Mouse (Mus musculus): ENCODE results near the gene G430095P16Rik. TPM values are rescaled to one million over a fixed set of nuclear protein-coding genes. Genes with fewer than 3 reads are reported as not detected.

The G430095P16Rik gene
- polyA plus RNA-seq, 1 experiment from 2014 or later, result 3.8 TPM

GRCm38 (mm10) chr8:84697166-84698130 is 25.4 kb upstream of the G430095P16Rik start:
- no peak overlapping the region for H3K4me2 ChIP-seq
- no peak overlapping the region for H3K27ac ChIP-seq
- peak; percentile 13; the same call in 1 of the 2 replicates for ATAC-seq
- H3K36me3 ChIP-seq (ENCODE audit: poor library complexity, severe bottlenecking), result peaks cover 53% of the 10 kb centered on the region
- peaks cover 16% of the 10 kb centered on the region for H3K27me3 ChIP-seq
- H3K9ac ChIP-seq, result no peak overlapping the region
- 83% methylated on average over 14 of the region's 14 CpGs for WGBS
- H3K4me1 ChIP-seq, result peaks cover 12% of the 10 kb centered on the region; the same call in 1 of the 2 replicates
- no peak overlapping the region for H3K4me3 ChIP-seq
- no peaks in the 10 kb centered on the region for H3K9me3 ChIP-seq (replicated peaks)

DNA sequence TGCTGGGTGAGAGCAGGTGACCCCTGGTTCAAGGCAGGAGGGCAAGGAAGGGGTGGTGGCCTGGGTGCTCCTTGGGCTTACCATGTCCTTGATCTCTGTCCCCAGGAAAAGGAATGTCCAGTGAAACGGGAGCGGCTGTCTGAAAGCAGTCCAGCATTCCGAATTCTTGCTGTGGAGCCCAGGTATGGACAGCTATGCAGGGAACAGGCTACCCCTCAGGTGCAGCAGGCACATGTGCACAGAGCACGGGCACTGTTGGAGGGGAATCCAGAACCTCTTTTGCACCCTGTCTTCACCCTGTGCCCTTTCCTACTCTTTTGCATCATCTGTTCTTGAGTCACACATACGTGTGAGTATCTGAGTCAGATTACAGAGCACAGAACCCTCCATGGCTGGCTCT is 24.5 kb upstream of the G430095P16Rik start:
- Histone ChIP-seq H3K9me3 (replicated peaks) (no peaks in the 10 kb centered on the region), H3K9ac (no peak overlapping the region), H3K27me3 (peaks cover 25% of the 10 kb centered on the region), H3K36me3 (ENCODE audit: poor library complexity, severe bottlenecking) (peaks cover 50% of the 10 kb centered on the region), H3K4me3 (no peak overlapping the region), H3K4me1 (peaks cover 13% of the 10 kb centered on the region; the same call in 1 of the 2 replicates), H3K27ac (no peak overlapping the region; the same call in 1 of the 2 replicates), H3K4me2 (no peak overlapping the region)
- no peak for ATAC-seq
- WGBS, result 94% methylated on average over 5 of the region's 5 CpGs

- H3K36me3 ChIP-seq (ENCODE audit: poor library complexity, severe bottlenecking), result peaks cover 50% of the 10 kb centered on the region
- H3K4me1 ChIP-seq, result peaks cover 19% of the 10 kb centered on the region
- ATAC-seq, result no peak
- no peak overlapping the region for H3K4me2 ChIP-seq
- no peak overlapping the region for H3K9ac ChIP-seq
- H3K9me3 ChIP-seq (replicated peaks), result no peaks in the 10 kb centered on the region
- whole genome bisulfite sequencing, result 97% methylated on average over 9 of the region's 9 CpGs
- peaks cover 31% of the 10 kb centered on the region for H3K27me3 ChIP-seq
- H3K4me3 ChIP-seq, result no peak overlapping the region
- peak overlapping the region; percentile 25 for H3K27ac ChIP-seq
Measured at GRCm38 (mm10) chr8:84698929-84699401, 23.8 kb upstream of the G430095P16Rik start.

- Histone ChIP-seq H3K9ac (no peak overlapping the region), H3K27ac (peak overlapping the region; percentile 63), H3K27me3 (peaks cover 41% of the 10 kb centered on the region), H3K36me3 (ENCODE audit: poor library complexity, severe bottlenecking) (peaks cover 49% of the 10 kb centered on the region), H3K4me2 (no peak overlapping the region), H3K4me3 (no peak overlapping the region), H3K4me1 (peaks cover 26% of the 10 kb centered on the region), H3K9me3 (replicated peaks) (no peaks in the 10 kb centered on the region)
- ATAC-seq, result no peak
- 64% methylated on average over 7 of the region's 7 CpGs for WGBS
Measured at GRCm38 (mm10) chr8:84699861-84700322, 22.9 kb upstream of the G430095P16Rik start.

DNA sequence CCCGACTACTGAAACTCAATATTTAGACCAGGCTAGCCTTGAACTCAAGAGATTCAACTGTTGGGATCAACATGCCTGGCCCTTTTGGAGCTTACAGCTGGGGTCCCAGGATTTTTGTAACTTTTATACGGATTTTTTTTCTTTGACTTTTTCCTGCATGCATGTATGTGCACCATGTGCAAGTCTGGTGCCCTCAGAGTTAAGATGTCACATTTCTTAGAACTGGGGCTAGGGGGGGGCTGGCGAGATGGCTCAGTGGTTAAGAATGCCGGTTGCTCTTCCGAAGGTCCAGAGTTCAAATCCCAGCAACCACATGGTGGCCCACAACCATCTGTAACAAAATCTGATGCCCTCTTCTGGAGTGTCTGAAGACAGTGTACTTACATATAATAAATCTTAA is 22.3 kb upstream of the G430095P16Rik start:
- H3K9ac ChIP-seq, result no peak overlapping the region
- peak overlapping the region; percentile 63 for H3K27ac ChIP-seq
- no peak overlapping the region for H3K4me2 ChIP-seq
- ATAC-seq, result no peak
- H3K9me3 ChIP-seq (replicated peaks), result no peaks in the 10 kb centered on the region
- peaks cover 47% of the 10 kb centered on the region for H3K27me3 ChIP-seq
- H3K4me1 ChIP-seq, result peaks cover 32% of the 10 kb centered on the region
- H3K36me3 ChIP-seq (ENCODE audit: poor library complexity, severe bottlenecking), result peaks cover 43% of the 10 kb centered on the region
- no peak overlapping the region for H3K4me3 ChIP-seq
- 86% methylated on average over 5 of the region's 5 CpGs for WGBS

DNA sequence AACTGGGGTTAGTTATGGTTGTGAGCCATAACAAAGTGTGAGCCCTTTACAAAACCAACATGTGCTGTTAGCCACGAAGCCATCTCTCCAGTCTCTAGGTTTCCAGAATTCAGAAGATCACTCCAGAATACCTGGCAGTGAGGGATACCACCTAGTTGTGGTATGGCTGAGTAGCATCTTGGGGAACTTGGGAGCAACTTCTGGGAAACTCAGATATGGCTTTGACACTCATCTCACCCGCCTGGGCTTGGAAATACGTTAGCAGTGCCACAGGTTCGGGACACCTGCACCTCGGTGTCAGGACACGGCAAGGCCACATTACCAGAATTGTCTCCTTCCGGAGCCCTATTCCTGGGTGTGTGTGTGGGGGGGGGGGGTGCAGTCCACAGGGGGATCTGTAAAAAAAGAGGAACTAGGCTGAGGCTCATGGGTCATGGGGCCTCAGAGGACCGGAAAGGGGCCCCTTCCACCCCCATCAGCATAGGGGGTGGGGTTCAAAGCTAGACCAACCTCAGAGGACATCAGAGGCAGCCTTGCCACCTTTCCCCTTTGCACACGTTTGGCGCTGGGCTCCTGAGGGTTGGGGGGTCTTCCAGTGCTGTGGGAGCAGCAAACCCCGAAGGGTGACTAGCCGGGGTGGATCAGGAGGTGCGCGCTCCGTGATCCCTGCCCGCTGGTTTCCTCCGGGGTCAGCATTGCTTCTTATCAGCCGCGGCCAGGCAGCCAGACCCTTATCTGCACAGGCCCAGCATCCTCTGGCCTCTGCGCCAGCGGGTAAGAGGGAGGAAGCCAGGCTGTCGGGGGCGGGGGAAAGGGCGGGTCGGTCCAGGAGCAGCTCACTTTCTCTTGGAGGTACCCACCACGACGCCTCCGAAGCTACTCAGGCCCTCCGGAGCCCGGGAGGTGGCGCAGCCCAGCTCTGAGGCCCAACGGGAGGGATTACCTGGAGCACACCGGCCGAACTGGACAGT is 21.6 kb upstream of the G430095P16Rik start, which contains the start of gene Lyl1:
Gene Lyl1, plus strand, starts transcription at position 517 of the 971 bp plus-strand sequence.
- Histone ChIP-seq H3K4me2 (peak within 1 kb of the TSS; percentile 14; the same call in 1 of the 2 replicates), H3K9ac (peak within 1 kb of the TSS; percentile 41), H3K36me3 (ENCODE audit: poor library complexity, severe bottlenecking) (peaks cover 41% of the 10 kb centered on the region), H3K4me3 (no peak within 1 kb of the TSS), H3K27ac (peak within 1 kb of the TSS; percentile 63), H3K27me3 (peaks cover 49% of the 10 kb centered on the region), H3K4me1 (peaks cover 36% of the 10 kb centered on the region), H3K9me3 (replicated peaks) (no peaks in the 10 kb centered on the region)
- 13% methylated on average over 32 of the region's 34 CpGs for WGBS
- ATAC-seq, result no peak

GRCm38 (mm10) chr8:84702561-84702960 is 20.2 kb upstream of the G430095P16Rik start:
- Histone ChIP-seq H3K4me3 (no peak overlapping the region), H3K9me3 (replicated peaks) (no peaks in the 10 kb centered on the region), H3K4me1 (peaks cover 49% of the 10 kb centered on the region), H3K4me2 (no peak overlapping the region), H3K9ac (no peak overlapping the region), H3K36me3 (ENCODE audit: poor library complexity, severe bottlenecking) (peaks cover 30% of the 10 kb centered on the region), H3K27me3 (peaks cover 61% of the 10 kb centered on the region), H3K27ac (0 out of 2 replicates have a peak overlapping the region, but pooled peaks have one; percentile 12)
- WGBS, result 71% methylated on average over 9 of the region's 9 CpGs
- ATAC-seq, result no peak

DNA sequence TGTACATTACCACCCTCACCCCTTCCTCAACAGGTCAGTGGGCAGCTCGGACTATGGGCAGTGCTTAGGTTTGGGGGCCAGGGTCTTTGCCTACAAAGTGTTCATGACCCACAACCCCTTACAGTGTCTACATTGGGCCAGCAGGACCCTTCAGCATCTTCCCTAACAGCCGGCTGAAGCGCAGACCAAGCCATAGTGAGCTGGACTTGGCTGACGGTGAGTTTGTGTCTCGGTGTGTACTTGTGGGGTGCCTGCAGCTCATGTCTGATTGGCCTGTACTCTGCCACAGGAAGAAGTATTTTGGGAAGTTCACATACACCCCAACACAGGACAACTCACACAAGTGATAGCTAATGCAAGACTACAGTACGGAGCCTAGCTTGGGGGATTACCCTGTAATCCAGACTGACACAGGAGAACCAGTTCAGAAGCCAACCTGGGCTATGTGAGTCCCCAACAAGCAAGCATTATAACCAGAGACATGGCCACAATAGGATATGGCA is 19.8 kb upstream of the G430095P16Rik start:
- no peak overlapping the region for H3K27ac ChIP-seq
- peaks cover 30% of the 10 kb centered on the region for H3K36me3 ChIP-seq (ENCODE audit: poor library complexity, severe bottlenecking)
- 88% methylated on average over 6 of the region's 6 CpGs for WGBS
- no peaks in the 10 kb centered on the region for H3K9me3 ChIP-seq (replicated peaks)
- H3K4me3 ChIP-seq, result no peak overlapping the region
- H3K9ac ChIP-seq, result no peak overlapping the region
- peaks cover 54% of the 10 kb centered on the region for H3K4me1 ChIP-seq
- H3K4me2 ChIP-seq, result no peak overlapping the region
- ATAC-seq, result no peak
- H3K27me3 ChIP-seq, result peaks cover 66% of the 10 kb centered on the region

DNA sequence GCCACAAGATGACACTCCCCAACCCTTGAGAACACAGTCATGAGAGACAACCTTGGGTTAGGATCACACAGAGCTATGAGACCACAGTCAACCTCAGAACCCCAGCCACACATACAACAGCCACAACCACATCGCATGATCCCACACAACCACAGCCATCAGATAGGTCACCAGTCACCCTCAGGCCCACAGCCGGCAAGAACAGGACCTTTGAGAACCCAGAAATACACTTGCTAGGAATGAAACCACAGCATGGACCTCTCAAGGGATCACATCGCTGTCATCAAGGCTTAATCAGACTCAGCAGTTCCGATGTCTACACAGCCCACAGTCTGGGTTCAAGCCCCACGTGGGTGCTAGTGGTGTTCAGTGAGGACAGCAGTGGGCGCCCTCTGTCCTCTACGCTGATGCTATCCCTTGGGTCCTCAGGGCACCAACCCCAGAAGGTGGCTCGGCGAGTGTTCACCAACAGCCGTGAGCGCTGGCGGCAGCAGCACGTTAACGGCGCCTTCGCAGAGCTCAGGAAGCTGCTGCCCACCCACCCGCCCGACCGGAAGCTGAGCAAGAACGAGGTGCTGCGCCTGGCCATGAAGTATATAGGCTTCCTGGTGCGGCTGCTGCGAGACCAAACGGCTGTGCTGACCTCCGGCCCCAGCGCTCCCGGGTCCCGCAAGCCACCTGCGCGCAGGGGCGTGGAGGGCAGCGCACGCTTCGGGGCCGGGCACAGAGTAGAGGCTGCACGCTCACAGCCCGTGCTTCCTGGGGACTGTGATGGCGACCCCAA is 19.1 kb upstream of the G430095P16Rik start:
- H3K27me3 ChIP-seq, result peaks cover 71% of the 10 kb centered on the region
- H3K27ac ChIP-seq, result peak overlapping the region; percentile 88

DNA sequence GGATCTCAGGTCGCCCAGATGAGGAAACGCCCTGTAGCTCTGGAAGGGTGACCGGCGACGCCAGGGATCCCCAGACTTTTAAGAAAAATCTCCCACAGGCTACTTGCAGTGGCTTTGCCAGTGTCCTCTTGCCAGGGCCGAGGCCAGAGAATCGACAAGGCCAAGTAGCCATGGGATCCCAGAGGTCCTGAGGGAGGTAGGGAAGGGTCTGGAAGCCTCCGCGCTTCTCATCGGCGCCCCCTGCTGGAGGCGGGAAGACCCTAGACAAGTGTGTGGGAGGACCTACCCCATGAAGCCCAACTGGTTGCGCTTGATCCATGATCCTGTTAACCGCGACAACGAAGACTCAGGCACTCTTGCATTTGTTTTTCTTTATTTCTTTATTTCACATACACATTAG is 18.5 kb upstream of the G430095P16Rik start:
- peak overlapping the region; percentile 15 for H3K4me3 ChIP-seq
- peaks cover 66% of the 10 kb centered on the region for H3K4me1 ChIP-seq
- ATAC-seq, result peak; percentile 46; the same call in 1 of the 2 replicates
- H3K4me2 ChIP-seq, result peak overlapping the region; percentile 56
- peak overlapping the region; percentile 88 for H3K27ac ChIP-seq
- WGBS, result 1% methylated on average over 16 of the region's 16 CpGs
- H3K27me3 ChIP-seq, result peaks cover 75% of the 10 kb centered on the region
- peak overlapping the region; percentile 70 for H3K9ac ChIP-seq
- H3K36me3 ChIP-seq (ENCODE audit: poor library complexity, severe bottlenecking), result peaks cover 18% of the 10 kb centered on the region
- no peaks in the 10 kb centered on the region for H3K9me3 ChIP-seq (replicated peaks)

More for the DNA sequence above, 19.1 kb upstream of the G430095P16Rik start:
- Histone ChIP-seq H3K4me3 (peak overlapping the region; percentile 15), H3K9me3 (replicated peaks) (no peaks in the 10 kb centered on the region), H3K4me2 (peak overlapping the region; percentile 56), H3K36me3 (ENCODE audit: poor library complexity, severe bottlenecking) (peaks cover 25% of the 10 kb centered on the region), H3K9ac (peak overlapping the region; percentile 47), H3K4me1 (peaks cover 59% of the 10 kb centered on the region)
- WGBS, result 10% methylated on average over 38 of the region's 38 CpGs
- no peak for ATAC-seq

Measured in forebrain, embryonic 13.5 days (tissue).